Mouse (Mus musculus): ENCODE results near the gene Bri3. TPM values are rescaled to one million over a fixed set of nuclear protein-coding genes. Genes with fewer than 3 reads are reported as not detected.

The Bri3 gene
- total and polyA plus RNA-seq, 3 experiments = 21.6 to 40.5 TPM; not detected in 1

GRCm38 (mm10) chr5:144223899-144224816, 20.1 kb upstream of the Bri3 start (continued):
- no peak for TF ChIP-seq TCF12 (IDR thresholded peaks at IDR 0.05; ENCODE audit: low read depth, low read length)
- no peak for TF ChIP-seq ZNF384 (IDR thresholded peaks at IDR 0.05; ENCODE audit: low read depth, low read length)
- no peak for TF ChIP-seq TBP (IDR thresholded peaks at IDR 0.05; ENCODE audit: low read depth, low read length)
- TF ChIP-seq ZC3H11A (IDR thresholded peaks at IDR 0.05; ENCODE audit: low read depth, low read length) = no peak

GRCm38 (mm10) chr5:144226220-144226619, 18.0 kb upstream of the Bri3 start:
- no peak overlapping the region for H3K4me3 ChIP-seq (ENCODE audit: control insufficient read depth in 1 of 2, insufficient read depth in 1 of 2, low read depth in 2 of 2, low read length in 2 of 2)
- no peak for DNase-seq (ENCODE audit: low read depth, low spot score)
- H3K9me3 ChIP-seq (replicated peaks; ENCODE audit: insufficient read depth, low read length) = no peaks in the 10 kb centered on the region
- no peak for TF ChIP-seq E2F4 (IDR thresholded peaks at IDR 0.05; ENCODE audit: borderline replicate concordance, low read depth, low read length)
- TF ChIP-seq EP300 (IDR thresholded peaks at IDR 0.05; ENCODE audit: low read depth in 1 of 2, low read length in 2 of 2) = no peak
- no peak for TF ChIP-seq ZC3H11A (IDR thresholded peaks at IDR 0.05; ENCODE audit: low read depth, low read length)
- no peak for TF ChIP-seq MYC (IDR thresholded peaks at IDR 0.05; ENCODE audit: low read depth, low read length)
- TF ChIP-seq USF2 (IDR thresholded peaks at IDR 0.05; ENCODE audit: borderline replicate concordance in 1 of 2, insufficient read depth in 1 of 2, low read depth in 1 of 2, low read length in 2 of 2) = no peak
- TF ChIP-seq CHD2 (IDR thresholded peaks at IDR 0.05; ENCODE audit: low read length) = no peak
- TF ChIP-seq MEF2A (IDR thresholded peaks at IDR 0.05; ENCODE audit: extremely low read depth, insufficient replicate concordance, low read depth, low read length, poor library complexity, severe bottlenecking) = no peak
- TF ChIP-seq NELFE (IDR thresholded peaks at IDR 0.05; ENCODE audit: low read depth, low read length) = no peak
- TF ChIP-seq BHLHE40 (IDR thresholded peaks at IDR 0.05; ENCODE audit: borderline replicate concordance, low read depth, low read length) = no peak
- TF ChIP-seq POLR2AphosphoS2 (IDR thresholded peaks at IDR 0.05; ENCODE audit: low read length) = no peak
- no peak for TF ChIP-seq RCOR1 (IDR thresholded peaks at IDR 0.05; ENCODE audit: low read depth, low read length)
- no peak for TF ChIP-seq GATA1 (IDR thresholded peaks at IDR 0.05; ENCODE audit: low read depth, low read length)
- TF ChIP-seq MAFK (IDR thresholded peaks at IDR 0.05; ENCODE audit: borderline replicate concordance, low read depth, low read length) = no peak
- no peak for TF ChIP-seq ETS1 (IDR thresholded peaks at IDR 0.05; ENCODE audit: low read depth, low read length)
- no peak for TF ChIP-seq KAT2A (conservative IDR thresholded peaks at IDR 0.05; ENCODE audit: low read depth, low read length)
- no peaks in the 10 kb centered on the region for H3K79me2 ChIP-seq (ENCODE audit: control insufficient read depth, insufficient read depth, low read length, poor library complexity)
- H3K36me3 ChIP-seq (ENCODE audit: control insufficient read depth in 1 of 2, insufficient read depth in 2 of 2, low read length in 2 of 2) = no peaks in the 10 kb centered on the region; a peak in 1 of 4 replicates
- no peak overlapping the region for H3K27ac ChIP-seq (ENCODE audit: control insufficient read depth, low read depth, low read length)
- no peak overlapping the region for H3K9ac ChIP-seq (ENCODE audit: control insufficient read depth, low read depth, low read length, poor library complexity, severe bottlenecking)
- peaks cover 0 to 9% of the 10 kb centered on the region in 2 experiments; a peak in 1 of 4 replicates for H3K4me1 ChIP-seq (ENCODE audit: control insufficient read depth in 1 of 2, insufficient read depth in 2 of 2, low read length in 2 of 2)
- H3K27me3 ChIP-seq (ENCODE audit: control insufficient read depth in 1 of 2, insufficient read depth in 2 of 2, low read length in 2 of 2) = no peaks in the 10 kb centered on the region
